Comparison of ENCODE assay signal across 12 mouse cellular contexts in the genomic region with DNA sequence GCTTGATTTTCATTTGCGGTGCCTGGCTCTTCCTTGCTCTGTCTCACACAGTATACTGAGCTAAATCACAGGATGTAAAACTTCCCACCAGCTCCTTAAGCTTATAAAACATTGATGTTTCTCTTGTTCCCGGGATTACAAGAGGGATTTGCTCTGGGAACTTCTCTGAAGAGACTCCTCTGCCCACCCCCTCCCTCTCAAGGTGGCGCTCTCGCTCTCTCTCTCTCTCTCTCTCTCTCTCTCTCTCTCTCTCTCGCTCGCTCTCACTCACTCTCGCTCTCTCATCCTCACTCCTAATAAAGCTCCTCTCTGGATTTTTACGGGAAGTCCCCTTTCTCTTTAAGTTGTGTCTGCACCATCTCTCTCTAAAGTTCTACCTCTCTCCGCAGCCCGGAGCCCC. TPM values are rescaled to one million over a fixed set of nuclear protein-coding genes. Genes with fewer than 3 reads are reported as not detected.
DNase-seq lines count a peak whose midpoint lies in the region; ATAC-seq and TF ChIP-seq lines count a peak whose summit lies in the region.
"Had no signal": no experiment of that assay in that cellular context is flagged by ENCODE, and none has a peak within 500 bp of the region (broad histone marks: within the 10 kb centered on the region; RNA-seq: fewer than 3 reads in every experiment).

No protein-coding gene starts in this region.

- no peaks in the 10 kb centered on the region for H3K36me3 ChIP-seq in hindbrain, embryonic 11.5 days (ENCODE audit: control insufficient read depth, insufficient read depth, low read length)
- no peaks in the 10 kb centered on the region for H3K36me3 ChIP-seq in hindbrain, embryonic 16.5 days (ENCODE audit: control insufficient read depth, insufficient read depth, low read length)
- no peaks in the 10 kb centered on the region for H3K36me3 ChIP-seq in CH12.LX (replicated peaks in 1 of 2; ENCODE audit: control insufficient read depth in 1 of 2, insufficient read depth in 1 of 2, low read length in 1 of 2)
- no peaks in the 10 kb centered on the region for H3K36me3 ChIP-seq in hindbrain, postnatal 0 days (ENCODE audit: insufficient read depth, low read length)

- WGBS in hindbrain, embryonic 11.5 days, result 38% methylated on average over 10 of the region's 10 CpGs
- WGBS in hindbrain, embryonic 16.5 days, result 34% methylated on average over 10 of the region's 10 CpGs
- 17% methylated on average over 10 of the region's 10 CpGs for WGBS in hindbrain, postnatal 0 days

- no peak for ATAC-seq in hindbrain, embryonic 11.5 days (ENCODE audit: low FRiP score)
- no peak for ATAC-seq in hindbrain, embryonic 16.5 days
- no peak for ATAC-seq in hindbrain, postnatal 0 days
- ATAC-seq in erythroid progenitor cell, adult 5-6 weeks (replicated peaks; ENCODE audit: low FRiP score, poor library complexity, severe bottlenecking), result no peak
- ATAC-seq: activated CD4-positive, CD25-positive, alpha-beta regulatory T cell, adult 4 months had no signal

- no peak for TF ChIP-seq EP300 in CH12.LX (IDR thresholded peaks at IDR 0.05; ENCODE audit: low read length)

- in situ Hi-C loops in CH12.LX (cut with MboI; ENCODE audit: low pct_ligation_motif_present, low pct_unique_long_range_greater_than_20kb, low sequenced_read_pairs), result no loop called here

- H3K9ac ChIP-seq in hindbrain, embryonic 11.5 days (ENCODE audit: low read depth, low read length), result no peak overlapping the region
- H3K9ac ChIP-seq in hindbrain, embryonic 16.5 days (ENCODE audit: low read depth, low read length), result no peak overlapping the region
- no peak overlapping the region for H3K9ac ChIP-seq in CH12.LX (ENCODE audit: insufficient read depth, low read depth)
- no peak overlapping the region for H3K9ac ChIP-seq in hindbrain, postnatal 0 days (replicated peaks; ENCODE audit: low read length)

- H3K27me3 ChIP-seq in hindbrain, embryonic 11.5 days (ENCODE audit: control insufficient read depth, insufficient read depth, low read length), result no peaks in the 10 kb centered on the region
- no peaks in the 10 kb centered on the region for H3K27me3 ChIP-seq in hindbrain, embryonic 16.5 days (replicated peaks; ENCODE audit: control insufficient read depth, insufficient read depth, low read length)
- H3K27me3 ChIP-seq in CH12.LX (replicated peaks), result peaks cover 7% of the 10 kb centered on the region
- H3K27me3 ChIP-seq in hindbrain, postnatal 0 days (ENCODE audit: insufficient read depth, low read length), result no peaks in the 10 kb centered on the region

- no peak overlapping the region for H3K4me3 ChIP-seq in hindbrain, embryonic 11.5 days (ENCODE audit: low read depth, low read length)
- no peak overlapping the region for H3K4me3 ChIP-seq in hindbrain, embryonic 16.5 days (ENCODE audit: low read length)
- no peak overlapping the region for H3K4me3 ChIP-seq in CH12.LX (replicated peaks in 1 of 3; ENCODE audit: low read depth in 2 of 3, low read length in 2 of 3, poor library complexity in 1 of 3)
- H3K4me3 ChIP-seq in hindbrain, postnatal 0 days (ENCODE audit: low read length), result no peak overlapping the region

- dilution Hi-C loops in CH12.LX (cut with MboI; ENCODE audit: extremely low pct_ligation_motif_present, extremely low pct_unique_long_range_greater_than_20kb, low sequenced_read_pairs), result no loop called here

- peak in 1 of 2 experiments; percentile 54; a peak in 2 of 4 replicates for TF ChIP-seq CTCF in CH12.LX (conservative IDR thresholded peaks at IDR 0.05 in 1 of 2, IDR thresholded peaks at IDR 0.05 in 1 of 2; ENCODE audit: low read depth in 2 of 2, low read length in 2 of 2)
- no peak for TF ChIP-seq CTCF in brain, embryonic 14.5 days (IDR thresholded peaks at IDR 0.05; ENCODE audit: borderline replicate concordance, extremely low read depth, insufficient read depth, insufficient read length)
- TF ChIP-seq CTCF in hindbrain, postnatal 0 days (IDR thresholded peaks at IDR 0.05; ENCODE audit: low read depth), result no peak

- H3K79me2 ChIP-seq in CH12.LX (replicated peaks; ENCODE audit: control insufficient read depth, extremely low read depth, insufficient read depth, poor library complexity, severe bottlenecking), result no peaks in the 10 kb centered on the region

- H3K4me1 ChIP-seq in hindbrain, embryonic 11.5 days (replicated peaks; ENCODE audit: control insufficient read depth, insufficient read depth, low read length), result no peaks in the 10 kb centered on the region
- no peaks in the 10 kb centered on the region; the same call in 1 of the 2 replicates for H3K4me1 ChIP-seq in hindbrain, embryonic 16.5 days (ENCODE audit: control insufficient read depth, insufficient read depth, low read depth, low read length)
- H3K4me1 ChIP-seq in CH12.LX (ENCODE audit: control insufficient read depth in 1 of 2, insufficient read depth in 2 of 2), result peaks cover 0 to 39% of the 10 kb centered on the region in 2 experiments; a peak in 2 of 4 replicates
- no peaks in the 10 kb centered on the region; the same call in 1 of the 2 replicates for H3K4me1 ChIP-seq in hindbrain, postnatal 0 days (ENCODE audit: insufficient read depth, low read length)

- TF ChIP-seq POLR2A in CH12.LX (IDR thresholded peaks at IDR 0.05; ENCODE audit: low read depth, low read length), result no peak
- TF ChIP-seq POLR2A in brain, embryonic 14.5 days (IDR thresholded peaks at IDR 0.05; ENCODE audit: borderline replicate concordance, extremely low read depth, insufficient read depth, insufficient read length, poor library complexity, severe bottlenecking), result no peak

- no peak overlapping the region for H3K4me2 ChIP-seq in hindbrain, embryonic 11.5 days (replicated peaks; ENCODE audit: low read depth, low read length)
- H3K4me2 ChIP-seq in hindbrain, embryonic 16.5 days (ENCODE audit: low read length), result no peak overlapping the region
- H3K4me2 ChIP-seq in CH12.LX (ENCODE audit: insufficient read depth, low read depth, poor library complexity, severe bottlenecking), result no peak overlapping the region
- H3K4me2 ChIP-seq in hindbrain, postnatal 0 days (ENCODE audit: low read depth, low read length), result 0 out of 2 replicates have a peak overlapping the region, but pooled peaks have one; percentile 30

- peak; percentile 31 for DNase-seq in hindbrain, embryonic 11.5 days (ENCODE audit: low spot score)
- no peak for DNase-seq in CH12.LX (ENCODE audit: extremely low read depth)
- DNase-seq in brain, embryonic 14.5 days (ENCODE audit: low read depth), result peak; percentile 51
- DNase-seq in hindbrain, postnatal 0 days (ENCODE audit: low spot score), result peak; percentile 43
- DNase-seq in layer of hippocampus, postnatal 25 days (ENCODE audit: extremely low spot score in 1 of 2, low spot score in 1 of 2), result no peak
- no peak for DNase-seq in gastrocnemius, postnatal 4 days (ENCODE audit: low spot score in 2 of 2)
- DNase-seq: layer of hippocampus, adult 9-11 months had no signal

- H3K27ac ChIP-seq in hindbrain, embryonic 11.5 days (ENCODE audit: low read depth, low read length), result no peak overlapping the region
- no peak overlapping the region for H3K27ac ChIP-seq in hindbrain, embryonic 16.5 days (ENCODE audit: low read depth, low read length)
- no peak overlapping the region for H3K27ac ChIP-seq in CH12.LX (ENCODE audit: insufficient read depth, low read depth)
- H3K27ac ChIP-seq in hindbrain, postnatal 0 days, result no peak overlapping the region

- peak; percentile 32 for TF ChIP-seq RAD21 in CH12.LX (IDR thresholded peaks at IDR 0.05; ENCODE audit: low read depth, low read length)

- H3K9me3 ChIP-seq in hindbrain, embryonic 11.5 days (ENCODE audit: control insufficient read depth, low read length), result no peaks in the 10 kb centered on the region
- no peaks in the 10 kb centered on the region for H3K9me3 ChIP-seq in hindbrain, embryonic 16.5 days (ENCODE audit: control insufficient read depth, low read length)
- no peaks in the 10 kb centered on the region for H3K9me3 ChIP-seq in CH12.LX (replicated peaks; ENCODE audit: low read length)
- no peaks in the 10 kb centered on the region for H3K9me3 ChIP-seq in hindbrain, postnatal 0 days (ENCODE audit: low read length)

TF ChIP-seq in CH12.LX, 34 proteins besides CTCF, POLR2A, EP300 and RAD21:
- TF ChIP-seq SMC3 (IDR thresholded peaks at IDR 0.05; ENCODE audit: low read depth, low read length) (peak; percentile 17; the same call in 1 of the 2 replicates), ZMIZ1 (IDR thresholded peaks at IDR 0.05; ENCODE audit: low read depth, low read length) (no peak), CHD2 (IDR thresholded peaks at IDR 0.05; ENCODE audit: low read length) (no peak)

RNA-seq across cellular contexts. Expression of gene D630003M21Rik, which starts 18.1 kb away (rescaled TPM):
- 1.9 and 2.3 TPM in 2 replicates for polyA plus RNA-seq in hindbrain, embryonic 11.5 days (2014; fragmentation: Nextera tagmentation; extraction: Ambion mirVana)
- 1.9 and 2.1 TPM in 2 replicates for polyA plus RNA-seq in hindbrain, embryonic 16.5 days (2015; fragmentation: Nextera tagmentation; extraction: Ambion mirVana)
- total RNA-seq in CH12.LX (2012; rRNA removed) (0.29 and 0.93 TPM in 2 replicates), CH12.LX (2014; rRNA removed) (1.1 and 1.4 TPM in 2 replicates)
- polyA plus RNA-seq in CH12.LX (2012; ENCODE audit: insufficient read length, low read depth), result 0.20 and 0.23 TPM in 2 replicates
- polyA plus RNA-seq in brain, embryonic 14.5 days (2012; rRNA removed), result 3.5 and 3.7 TPM in 2 replicates
- 6.0 and 7.8 TPM in 2 replicates for total RNA-seq in hindbrain, postnatal 0 days (2014; rRNA removed)
- 1.8 and 2.3 TPM in 2 replicates for polyA plus RNA-seq in hindbrain, postnatal 0 days (2015; fragmentation: Nextera tagmentation; extraction: Ambion mirVana)
- total RNA-seq in erythroid progenitor cell, adult 5-6 weeks (2015; ENCODE audit: low replicate concordance), result not detected in 2 replicates
- total RNA-seq in erythroid progenitor cell, adult 5-6 weeks (2017; ENCODE audit: low replicate concordance), result not detected in 2 replicates
- total RNA-seq in layer of hippocampus, postnatal 25 days (2021), result 1 to 10 TPM; 3.7 to 4.2 TPM
- 1 to 10 TPM; 4.2 to 5.4 TPM for total RNA-seq in gastrocnemius, postnatal 4 days (2021)
- polyA plus RNA-seq: activated CD4-positive, CD25-positive, alpha-beta regulatory T cell, adult 4 months had no signal

RNA-seq across cellular contexts. Expression of gene Bpi, which starts 46.9 kb away (rescaled TPM):
- not detected in 2 replicates for polyA plus RNA-seq in hindbrain, embryonic 11.5 days (2014; fragmentation: Nextera tagmentation; extraction: Ambion mirVana)
- not detected in 2 replicates for polyA plus RNA-seq in hindbrain, embryonic 16.5 days (2015; fragmentation: Nextera tagmentation; extraction: Ambion mirVana)
- total RNA-seq in CH12.LX (2012; rRNA removed) (0.17 and 0.21 TPM in 2 replicates), CH12.LX (2014; rRNA removed) (0.46 and 0.81 TPM in 2 replicates)
- polyA plus RNA-seq in CH12.LX (2012; ENCODE audit: insufficient read length, low read depth), result 0.14 and 0.51 TPM in 2 replicates
- polyA plus RNA-seq in brain, embryonic 14.5 days (2012; rRNA removed), result not detected in 2 replicates
- total RNA-seq in hindbrain, postnatal 0 days (2014; rRNA removed), result not detected in 2 replicates
- polyA plus RNA-seq in hindbrain, postnatal 0 days (2015; fragmentation: Nextera tagmentation; extraction: Ambion mirVana), result not detected in 2 replicates
- total RNA-seq in erythroid progenitor cell, adult 5-6 weeks (2015; ENCODE audit: low replicate concordance), result not detected in 2 replicates
- total RNA-seq in erythroid progenitor cell, adult 5-6 weeks (2017; ENCODE audit: low replicate concordance), result not detected in 2 replicates
- total RNA-seq in layer of hippocampus, postnatal 25 days (2021), result not detected
- total RNA-seq in gastrocnemius, postnatal 4 days (2021), result not detected
- total RNA-seq: heart, postnatal 25 days had no signal
- polyA plus RNA-seq: activated CD4-positive, CD25-positive, alpha-beta regulatory T cell, adult 4 months; lung, embryonic 16.5 days had no signal

Comparison
In these comparisons a context has a peak if more than half of its experiments do, and no peak if none do; other contexts are left out.
1. DNase-seq: peak in hindbrain, embryonic 11.5 days (single experiment), brain, embryonic 14.5 days (single experiment) and hindbrain, postnatal 0 days (single experiment); none in CH12.LX (single experiment), layer of hippocampus, postnatal 25 days (0 of 2) and gastrocnemius, postnatal 4 days (0 of 2).